Mouse (Mus musculus) right cerebral cortex, adult 18-20 months (tissue): ENCODE data around the gene Adgrf1.

Experiments
- DNase-seq: peaks from one replicate; pipeline ENCODE4 v3.0.0; 2022; ENCODE audit warnings: mixed read lengths

The Adgrf1 gene

DNA sequence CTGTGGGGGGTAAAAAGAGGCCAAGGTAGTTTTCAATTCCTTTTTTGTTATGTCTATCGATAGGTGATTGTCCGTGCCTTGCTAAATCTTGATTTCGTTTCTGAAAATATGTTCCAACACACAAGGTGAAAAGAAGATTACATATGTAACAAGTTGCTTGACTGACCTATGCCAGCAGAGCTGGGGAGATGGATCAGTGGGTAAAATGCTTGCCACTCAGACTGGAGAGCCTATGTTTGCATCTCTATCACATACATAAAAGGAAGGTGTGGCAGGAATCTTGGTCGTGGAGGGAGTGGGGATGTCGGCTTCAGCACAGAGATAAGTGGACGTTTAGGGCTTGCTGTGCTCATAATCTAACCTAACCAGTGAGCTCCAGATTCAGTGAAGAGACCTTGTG lies 93.8 kb downstream of the Adgrf1 start:
- no peak for DNase-seq

DNA sequence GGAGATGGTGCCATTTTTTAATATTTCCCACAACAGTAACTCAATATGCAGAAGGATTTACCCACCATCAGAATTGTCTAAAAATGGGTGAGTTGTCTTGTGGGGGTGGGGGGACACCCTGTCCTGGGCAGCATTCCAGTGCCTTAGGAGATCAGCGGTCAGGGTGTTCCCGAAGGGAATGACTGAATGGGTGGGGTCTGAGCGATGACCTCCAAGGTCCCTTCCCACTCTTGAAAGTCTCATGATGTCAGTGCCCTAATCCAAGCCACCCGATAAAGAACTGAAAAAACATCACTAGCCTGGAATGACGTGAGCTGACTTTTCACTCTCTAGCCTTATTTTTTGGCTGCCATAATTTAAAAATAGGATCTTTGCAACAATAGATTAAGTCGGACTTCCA lies 95.2 kb downstream of the Adgrf1 start:
- DNase-seq = no peak

DNA sequence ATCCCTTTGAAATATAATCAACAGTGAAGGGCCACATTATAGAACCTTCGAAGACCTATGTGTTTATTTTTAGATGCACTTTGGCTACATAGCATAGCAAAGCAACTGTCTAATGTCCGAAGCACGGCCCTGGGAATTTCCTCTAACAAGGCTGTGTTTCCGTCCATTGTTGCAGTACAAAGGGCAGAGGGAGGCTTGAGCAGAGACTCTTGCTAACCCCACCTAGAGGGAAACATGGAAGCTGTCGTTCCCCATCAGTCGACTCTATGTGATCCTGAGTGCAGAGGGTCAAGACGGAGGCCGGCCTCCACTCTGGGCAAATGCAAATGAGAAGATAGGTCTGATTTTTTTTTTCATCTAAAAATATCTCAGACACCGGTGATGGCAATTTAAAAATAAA lies 96.4 kb downstream of the Adgrf1 start:
- no peak for DNase-seq

DNA sequence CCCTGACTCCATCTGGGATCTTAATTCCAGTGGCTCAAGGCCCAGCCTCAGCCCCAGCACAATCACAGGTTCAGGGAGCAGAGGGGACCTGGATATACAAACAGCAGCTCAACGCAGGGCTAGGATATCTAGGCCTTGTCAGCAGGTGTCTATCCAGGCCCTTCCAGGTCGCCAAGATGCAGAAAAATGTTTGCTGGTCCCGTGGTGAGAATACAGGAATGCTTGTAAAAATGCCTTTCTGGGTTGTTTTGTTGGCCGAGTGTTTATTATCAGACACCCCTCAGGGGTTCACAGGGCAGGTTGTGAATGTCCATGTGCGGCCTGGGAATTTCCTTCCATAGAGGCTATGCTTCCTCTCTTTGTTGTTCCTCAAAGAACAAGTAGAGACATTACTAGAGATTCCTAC lies 98.0 kb downstream of the Adgrf1 start:
- DNase-seq = no peak

DNA sequence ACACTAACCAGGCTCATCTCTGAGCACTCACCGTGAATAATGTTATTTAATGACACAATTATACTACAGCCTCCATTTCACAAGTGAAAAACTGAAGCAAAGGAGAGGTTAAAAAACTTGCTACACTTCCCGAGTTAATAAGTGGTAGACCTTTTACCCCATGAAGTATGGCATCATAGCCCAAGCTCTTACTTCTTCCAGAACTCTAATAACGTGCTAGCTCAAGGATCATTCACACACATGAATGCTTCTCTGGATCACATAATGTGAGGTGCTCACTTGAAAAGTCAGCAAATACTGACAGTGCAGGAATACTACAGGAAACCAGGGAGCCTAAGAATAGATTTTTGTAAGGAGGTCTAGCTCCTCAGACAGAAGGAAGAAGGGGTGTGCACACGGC lies 102.5 kb downstream of the Adgrf1 start:
- no peak for DNase-seq

DNA sequence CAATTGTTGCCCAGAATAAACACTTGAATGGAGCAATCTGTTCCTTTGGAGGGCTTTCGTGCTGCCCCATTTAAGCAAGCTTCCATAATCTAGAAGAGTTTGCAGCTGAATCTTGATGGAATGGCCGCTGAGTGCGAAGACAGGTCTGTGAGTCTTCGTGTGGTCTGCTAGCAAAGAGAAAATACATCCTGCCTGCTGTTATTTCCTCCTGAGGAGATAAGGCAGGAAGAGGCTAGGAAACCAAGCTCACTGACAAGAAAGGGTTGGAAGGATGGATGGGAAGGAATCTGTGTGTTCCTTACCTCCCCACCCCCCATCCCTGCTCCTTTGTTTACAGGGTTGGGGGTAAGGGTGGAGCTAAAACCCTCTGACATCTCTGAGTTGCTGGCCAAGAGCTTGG lies 103.9 kb downstream of the Adgrf1 start:
- no peak for DNase-seq
